Mouse (Mus musculus): ENCODE measurements around the gene Ank2. TPM values are rescaled to one million over a fixed set of nuclear protein-coding genes. Genes with fewer than 3 reads are reported as not detected.
"Not testable (repeated sequence)": the region's sequence is repeated elsewhere in the genome, so short reads cannot be mapped to it uniquely, and the experiment has no call there.

Gene Ank2
- polyA plus RNA-seq, 1 experiment from 2014 or later: 27.6 TPM

- no peak overlapping the region for H3K27ac ChIP-seq
- H3K9ac ChIP-seq (replicated peaks): no peak overlapping the region
- ATAC-seq (ENCODE audit: insufficient number of reproducible peaks, insufficient read depth, low FRiP score, low TSS enrichment, low read depth): no peak
- H3K4me2 ChIP-seq: no peak overlapping the region
- no peaks in the 10 kb centered on the region for H3K27me3 ChIP-seq
- H3K4me1 ChIP-seq (replicated peaks): no peaks in the 10 kb centered on the region
- no peak overlapping the region for H3K4me3 ChIP-seq (replicated peaks)
- H3K36me3 ChIP-seq: no peaks in the 10 kb centered on the region
- 67% methylated on average over 7 of the region's 7 CpGs for WGBS
- peaks cover 7% of the 10 kb centered on the region for H3K9me3 ChIP-seq
Measured at GRCm38 (mm10) chr3:127348926-127349325, 150.2 kb downstream of the Ank2 start.

DNA sequence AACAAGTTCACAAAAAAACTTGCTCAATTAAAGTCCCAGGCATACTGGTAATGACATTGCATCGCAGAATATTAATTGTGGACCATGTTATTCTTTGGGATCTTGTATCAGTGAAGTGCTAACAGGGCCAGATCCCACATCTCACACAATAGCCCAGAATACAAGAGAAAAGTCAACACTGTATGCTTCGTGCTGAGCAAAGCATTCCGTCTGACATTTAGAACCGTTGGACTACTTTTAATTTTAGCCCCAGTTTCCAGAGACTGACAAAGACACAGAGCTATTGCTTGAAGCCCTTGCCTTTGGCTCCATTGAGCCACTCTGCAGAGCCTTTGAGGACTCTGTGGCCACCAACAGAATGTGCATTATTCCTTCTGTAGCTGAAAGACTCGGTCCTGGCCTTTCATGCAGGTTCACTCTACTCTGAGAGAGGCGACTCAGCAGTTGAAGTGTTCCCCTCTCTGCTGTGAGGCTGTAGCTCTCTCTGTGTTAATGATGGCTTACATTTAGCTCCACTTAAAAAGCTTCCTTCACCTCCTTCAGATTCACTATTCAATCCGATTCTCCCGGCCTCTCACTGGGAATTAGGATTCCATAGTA lies 153.2 kb downstream of the Ank2 start:
- no peak overlapping the region for H3K4me3 ChIP-seq (replicated peaks)
- WGBS: 88% methylated on average over 8 of the region's 8 CpGs
- no peaks in the 10 kb centered on the region for H3K27me3 ChIP-seq
- H3K27ac ChIP-seq: no peak overlapping the region
- no peak overlapping the region for H3K9ac ChIP-seq (replicated peaks)
- no peaks in the 10 kb centered on the region for H3K4me1 ChIP-seq (replicated peaks)
- no peak for ATAC-seq (ENCODE audit: insufficient number of reproducible peaks, insufficient read depth, low FRiP score, low TSS enrichment, low read depth)
- no peaks in the 10 kb centered on the region for H3K36me3 ChIP-seq
- peaks cover 7% of the 10 kb centered on the region for H3K9me3 ChIP-seq
- H3K4me2 ChIP-seq: no peak overlapping the region

GRCm38 (mm10) chr3:127341300-127341699 lies 157.8 kb downstream of the Ank2 start:
- Histone ChIP-seq H3K4me1 (replicated peaks) (no peaks in the 10 kb centered on the region), H3K4me3 (replicated peaks) (no peak overlapping the region), H3K4me2 (no peak overlapping the region), H3K27ac (no peak overlapping the region), H3K27me3 (no peaks in the 10 kb centered on the region), H3K9ac (replicated peaks) (no peak overlapping the region), H3K9me3 (no peaks in the 10 kb centered on the region), H3K36me3 (no peaks in the 10 kb centered on the region)
- 90% methylated on average over 2 of the region's 2 CpGs for WGBS
- no peak for ATAC-seq (ENCODE audit: insufficient number of reproducible peaks, insufficient read depth, low FRiP score, low TSS enrichment, low read depth)

- Histone ChIP-seq H3K4me3 (replicated peaks) (no peak overlapping the region), H3K27ac (no peak overlapping the region), H3K27me3 (no peaks in the 10 kb centered on the region), H3K36me3 (no peaks in the 10 kb centered on the region), H3K4me1 (replicated peaks) (no peaks in the 10 kb centered on the region), H3K4me2 (no peak overlapping the region), H3K9me3 (no peaks in the 10 kb centered on the region), H3K9ac (replicated peaks) (no peak overlapping the region)
- no peak for ATAC-seq (ENCODE audit: insufficient number of reproducible peaks, insufficient read depth, low FRiP score, low TSS enrichment, low read depth)
- WGBS: 89% methylated on average over 6 of the region's 6 CpGs
Measured at GRCm38 (mm10) chr3:127334876-127335275, 164.3 kb downstream of the Ank2 start.

DNA sequence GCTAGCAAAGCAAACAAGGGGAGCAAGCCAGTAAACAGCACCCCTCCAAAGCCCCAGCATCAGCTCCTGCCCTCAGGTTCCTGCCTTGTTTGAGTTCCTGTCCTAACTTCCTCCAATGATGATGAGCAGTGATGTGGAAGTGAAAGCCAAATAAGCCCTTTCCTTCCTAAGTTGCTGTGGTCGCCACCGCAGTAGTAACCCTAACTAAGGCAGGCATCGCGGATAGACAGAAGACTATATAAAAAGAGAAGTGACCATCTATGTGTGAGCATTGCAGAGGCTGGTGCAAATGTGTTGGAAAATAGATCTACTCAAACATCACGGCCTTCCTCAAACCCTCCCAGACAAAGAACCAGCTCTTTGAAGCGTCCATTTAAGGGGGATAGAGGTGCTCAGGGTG lies 167.6 kb downstream of the Ank2 start:
- 89% methylated on average over 6 of the region's 6 CpGs for WGBS

GRCm38 (mm10) chr3:127326355-127326754 lies 172.8 kb downstream of the Ank2 start:
- no peak overlapping the region for H3K4me2 ChIP-seq
- H3K9ac ChIP-seq (replicated peaks): no peak overlapping the region
- WGBS: 87% methylated on average over 8 of the region's 8 CpGs
- no peak overlapping the region for H3K4me3 ChIP-seq (replicated peaks)
- no peak for ATAC-seq (ENCODE audit: insufficient number of reproducible peaks, insufficient read depth, low FRiP score, low TSS enrichment, low read depth)
- no peaks in the 10 kb centered on the region for H3K27me3 ChIP-seq
- no peak overlapping the region for H3K27ac ChIP-seq
- H3K9me3 ChIP-seq: no peaks in the 10 kb centered on the region
- no peaks in the 10 kb centered on the region for H3K36me3 ChIP-seq
- H3K4me1 ChIP-seq (replicated peaks): no peaks in the 10 kb centered on the region

More for the DNA sequence above, 167.6 kb downstream of the Ank2 start:
- Histone ChIP-seq H3K9me3 (no peaks in the 10 kb centered on the region), H3K9ac (replicated peaks) (no peak overlapping the region), H3K27me3 (no peaks in the 10 kb centered on the region), H3K4me3 (replicated peaks) (no peak overlapping the region), H3K27ac (no peak overlapping the region), H3K4me2 (no peak overlapping the region), H3K4me1 (replicated peaks) (no peaks in the 10 kb centered on the region), H3K36me3 (no peaks in the 10 kb centered on the region)
- no peak for ATAC-seq (ENCODE audit: insufficient number of reproducible peaks, insufficient read depth, low FRiP score, low TSS enrichment, low read depth)

GRCm38 (mm10) chr3:127322870-127323269 lies 176.3 kb downstream of the Ank2 start:
- no peak overlapping the region for H3K4me2 ChIP-seq
- H3K27me3 ChIP-seq: no peaks in the 10 kb centered on the region
- no peaks in the 10 kb centered on the region for H3K4me1 ChIP-seq (replicated peaks)
- no peaks in the 10 kb centered on the region for H3K36me3 ChIP-seq
- H3K9me3 ChIP-seq: no peaks in the 10 kb centered on the region
- H3K4me3 ChIP-seq (replicated peaks): no peak overlapping the region
- no peak overlapping the region for H3K9ac ChIP-seq (replicated peaks)
- no peak for ATAC-seq (ENCODE audit: insufficient number of reproducible peaks, insufficient read depth, low FRiP score, low TSS enrichment, low read depth)
- no peak overlapping the region for H3K27ac ChIP-seq

GRCm38 (mm10) chr3:127321645-127322044 lies 177.5 kb downstream of the Ank2 start:
- Histone ChIP-seq H3K9me3 (no peaks in the 10 kb centered on the region), H3K27ac (no peak overlapping the region), H3K36me3 (no peaks in the 10 kb centered on the region), H3K4me3 (replicated peaks) (no peak overlapping the region), H3K9ac (replicated peaks) (no peak overlapping the region), H3K4me1 (replicated peaks) (0 out of 2 replicates have a peak, but pooled peaks cover under 1% of the 10 kb centered on the region), H3K27me3 (no peaks in the 10 kb centered on the region), H3K4me2 (no peak overlapping the region)
- no peak for ATAC-seq (ENCODE audit: insufficient number of reproducible peaks, insufficient read depth, low FRiP score, low TSS enrichment, low read depth)
- WGBS: 70% methylated on average over 5 of the region's 5 CpGs

GRCm38 (mm10) chr3:127321031-127321430 lies 178.1 kb downstream of the Ank2 start:
- not testable (repeated sequence) for H3K4me1 ChIP-seq (replicated peaks); H3K4me2 ChIP-seq; H3K27ac ChIP-seq; H3K9me3 ChIP-seq; H3K4me3 ChIP-seq (replicated peaks); H3K27me3 ChIP-seq; H3K36me3 ChIP-seq; H3K9ac ChIP-seq (replicated peaks); ATAC-seq (ENCODE audit: insufficient number of reproducible peaks, insufficient read depth, low FRiP score, low TSS enrichment, low read depth)
- 94% methylated on average over 5 of the region's 5 CpGs for WGBS

- Histone ChIP-seq H3K4me3 (replicated peaks) (no peak overlapping the region), H3K36me3 (no peaks in the 10 kb centered on the region), H3K4me2 (no peak overlapping the region), H3K27me3 (no peaks in the 10 kb centered on the region), H3K27ac (no peak overlapping the region), H3K9ac (replicated peaks) (no peak overlapping the region), H3K4me1 (replicated peaks) (0 out of 2 replicates have a peak, but pooled peaks cover 3% of the 10 kb centered on the region), H3K9me3 (no peaks in the 10 kb centered on the region)
- WGBS: 88% methylated on average over 8 of the region's 8 CpGs
- ATAC-seq (ENCODE audit: insufficient number of reproducible peaks, insufficient read depth, low FRiP score, low TSS enrichment, low read depth): no peak
Measured at GRCm38 (mm10) chr3:127320311-127320710, 178.8 kb downstream of the Ank2 start.

DNA sequence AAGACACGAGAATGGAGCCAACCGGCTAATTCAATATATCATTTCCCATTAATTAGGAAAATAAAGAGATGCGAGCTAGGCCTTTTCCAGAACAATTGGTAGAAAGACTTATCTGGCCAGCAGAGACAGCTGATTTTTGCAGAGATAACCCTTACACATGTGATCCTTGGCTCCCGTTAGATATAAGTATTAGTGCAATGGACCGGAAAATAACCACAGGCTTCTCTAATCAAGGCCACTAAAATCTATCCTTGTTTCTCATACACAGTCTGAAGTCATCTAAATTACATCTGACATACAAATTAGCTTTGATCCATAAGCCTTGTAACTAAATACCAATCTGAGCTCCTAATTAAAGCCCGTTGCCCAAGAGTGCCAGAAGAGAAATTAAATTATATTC lies 181.5 kb downstream of the Ank2 start:
- Histone ChIP-seq H3K4me1 (replicated peaks) (0 out of 2 replicates have a peak, but pooled peaks cover 3% of the 10 kb centered on the region), H3K9me3 (no peaks in the 10 kb centered on the region), H3K9ac (replicated peaks) (no peak overlapping the region), H3K27me3 (no peaks in the 10 kb centered on the region), H3K27ac (no peak overlapping the region), H3K4me2 (no peak overlapping the region), H3K36me3 (no peaks in the 10 kb centered on the region), H3K4me3 (replicated peaks) (no peak overlapping the region)
- no peak for ATAC-seq (ENCODE audit: insufficient number of reproducible peaks, insufficient read depth, low FRiP score, low TSS enrichment, low read depth)
- WGBS: 89% methylated on average over 6 of the region's 6 CpGs

DNA sequence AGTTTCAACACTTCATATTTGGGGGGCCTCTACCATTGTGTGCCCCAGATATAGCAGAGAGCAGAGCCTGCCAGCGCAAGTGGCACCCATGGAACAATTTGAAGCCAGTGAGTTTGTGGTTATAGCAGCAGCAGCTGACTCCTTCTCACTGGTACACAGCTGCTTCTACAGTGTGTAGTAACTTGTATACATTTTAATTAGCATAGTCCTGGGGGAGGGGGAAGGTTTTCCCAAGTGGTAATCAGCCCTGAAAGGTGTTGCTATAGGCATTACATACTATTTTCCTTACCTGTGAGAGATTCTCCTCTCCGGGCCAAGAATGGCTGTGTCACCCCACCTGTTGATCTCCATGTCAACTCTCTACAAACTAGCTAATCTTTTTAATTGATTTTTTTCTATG lies 182.4 kb downstream of the Ank2 start:
- Histone ChIP-seq H3K4me2 (no peak overlapping the region), H3K36me3 (no peaks in the 10 kb centered on the region), H3K4me1 (replicated peaks) (0 out of 2 replicates have a peak, but pooled peaks cover 3% of the 10 kb centered on the region), H3K4me3 (replicated peaks) (no peak overlapping the region), H3K9ac (replicated peaks) (no peak overlapping the region), H3K27ac (no peak overlapping the region), H3K9me3 (no peaks in the 10 kb centered on the region), H3K27me3 (no peaks in the 10 kb centered on the region)
- WGBS: 92% methylated on average over 2 of the region's 2 CpGs
- no peak for ATAC-seq (ENCODE audit: insufficient number of reproducible peaks, insufficient read depth, low FRiP score, low TSS enrichment, low read depth)
